Mouse (Mus musculus) liver, embryonic 14.5 days (tissue): ENCODE results near the gene Gm29609.

Experiments used
- CTCF ChIP-seq: IDR thresholded peaks from 2 replicates; pipeline ENCODE4 v1.5.1; 2016; ENCODE audit warnings: antibody characterized with exemption, low read depth, control low read depth
- EP300 ChIP-seq: IDR thresholded peaks from 2 replicates; pipeline ENCODE4 v1.6.1; 2016; ENCODE audit warnings: antibody characterized with exemption, low read depth

GRCm38 (mm10) chr5:31181183-31181770, 1.6 kb upstream of the Gm29609 start:
- TF ChIP-seq CTCF (no peak), EP300 (no peak)
